Mouse (Mus musculus): ENCODE data around the gene Slc7a8.

GRCm38 (mm10) chr14:54699586-54699985 lies 82.2 kb downstream of the Slc7a8 start:
- TF ChIP-seq CTCF (IDR thresholded peaks at IDR 0.05; ENCODE audit: borderline replicate concordance, insufficient read depth, low read length), result no peak
- no peak for TF ChIP-seq POLR2A (IDR thresholded peaks at IDR 0.05; ENCODE audit: low read depth, low read length)
